Mouse (Mus musculus): Measurements from ENCODE around the gene Nkiras2.
"Not testable (repeated sequence)": the region's sequence is repeated elsewhere in the genome, so short reads cannot be mapped to it uniquely, and the experiment has no call there.

Gene Nkiras2

GRCm38 (mm10) chr11:100618761-100619484, at the start of gene Nkiras2:
Gene Nkiras2, plus strand, starts transcription at chr11:100619244.
- peak; percentile 86 for DNase-seq

DNA sequence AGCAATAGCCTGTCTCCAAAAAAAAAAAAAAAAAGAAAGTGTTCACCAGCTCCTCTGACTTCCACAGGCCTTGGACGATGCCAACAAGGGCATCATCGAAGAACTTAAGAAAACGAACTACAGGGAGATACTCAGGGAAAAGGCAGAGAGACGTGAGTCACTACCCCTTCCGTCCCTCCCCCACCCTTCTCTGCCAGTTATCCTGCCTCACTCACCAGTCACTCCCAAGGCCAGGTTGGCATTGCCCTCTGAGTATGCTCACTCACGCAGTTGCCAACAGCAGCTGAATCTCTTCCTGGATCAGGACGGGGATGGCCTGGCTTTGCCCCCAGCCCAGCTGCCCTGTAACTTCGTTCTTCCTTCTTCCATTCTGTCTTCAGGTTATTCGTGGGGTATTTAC, 49.3 kb upstream of the Nkiras2 start:
- DNase-seq, result no peak

DNA sequence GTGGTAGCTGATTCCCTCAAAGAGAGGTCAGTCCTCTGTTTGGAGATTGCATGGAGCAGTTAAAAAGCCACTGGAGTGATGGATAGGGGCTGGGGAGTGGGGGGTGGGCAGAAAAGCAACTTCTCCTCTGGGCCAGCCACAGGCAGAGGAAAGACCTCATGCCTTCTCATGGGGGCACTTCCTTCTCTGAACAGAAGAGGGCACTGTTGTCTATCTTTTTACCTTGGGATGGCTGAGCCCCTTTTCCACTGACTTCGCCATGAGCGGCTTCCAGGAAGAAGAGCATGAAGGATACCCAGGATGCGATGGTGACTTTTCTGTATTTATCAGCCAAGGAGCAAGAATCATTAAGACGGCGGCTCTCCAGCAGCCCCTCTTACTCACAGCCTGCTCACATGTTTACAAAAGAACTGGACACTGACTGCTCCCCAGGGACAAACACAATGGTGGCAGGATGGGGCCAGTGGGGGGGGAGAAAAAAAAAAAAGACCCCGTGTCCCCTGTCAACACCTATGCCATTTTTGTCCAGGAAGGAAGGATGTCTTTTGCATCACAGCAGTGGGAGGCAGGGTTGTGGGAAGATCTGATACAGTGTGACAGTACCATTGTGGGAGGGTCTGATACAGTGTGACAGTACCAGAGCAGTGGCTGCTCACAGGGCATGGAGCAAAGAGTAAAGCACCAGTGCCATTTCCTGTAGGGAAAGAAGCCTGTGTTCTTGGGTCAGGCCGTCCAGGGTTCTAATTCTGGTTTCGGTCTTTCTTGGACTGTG, 48.4 kb upstream of the Nkiras2 start:
- peak; percentile 71 for DNase-seq

GRCm38 (mm10) chr11:100571202-100571567, 47.9 kb upstream of the Nkiras2 start:
- DNase-seq, result no peak

- no peak for DNase-seq
Measured at GRCm38 (mm10) chr11:100574188-100574587, 44.9 kb upstream of the Nkiras2 start.

GRCm38 (mm10) chr11:100574708-100575483, 44.1 kb upstream of the Nkiras2 start, which contains the start of gene Cnp:
Gene Cnp, plus strand, starts transcription at chr11:100574904.
- peak; percentile 94 for DNase-seq

- DNase-seq, result no peak
Measured at GRCm38 (mm10) chr11:100575484-100575855, 43.6 kb upstream of the Nkiras2 start.

- DNase-seq, result peak; percentile 26
Measured at GRCm38 (mm10) chr11:100576256-100576655, 42.8 kb upstream of the Nkiras2 start.

- DNase-seq, result no peak
Measured at GRCm38 (mm10) chr11:100577852-100578599, 41.0 kb upstream of the Nkiras2 start.

GRCm38 (mm10) chr11:100579116-100579799, 39.8 kb upstream of the Nkiras2 start:
- DNase-seq, result no peak

DNA sequence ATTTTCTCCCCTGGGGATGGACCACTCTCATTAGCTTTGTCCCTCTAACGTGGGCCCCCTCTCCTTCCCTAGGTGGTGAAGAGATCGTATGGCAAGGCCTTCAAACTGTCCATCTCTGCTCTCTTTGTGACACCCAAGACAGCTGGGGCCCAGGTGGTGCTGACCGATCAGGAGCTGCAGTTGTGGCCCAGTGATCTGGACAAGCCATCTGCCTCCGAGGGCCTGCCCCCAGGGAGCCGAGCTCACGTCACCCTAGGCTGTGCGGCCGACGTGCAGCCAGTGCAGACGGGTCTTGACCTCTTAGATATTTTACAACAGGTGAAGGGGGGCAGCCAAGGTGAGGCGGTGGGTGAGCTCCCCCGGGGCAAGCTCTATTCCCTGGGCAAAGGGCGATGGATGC, 38.8 kb upstream of the Nkiras2 start:
- DNase-seq, result no peak

DNA sequence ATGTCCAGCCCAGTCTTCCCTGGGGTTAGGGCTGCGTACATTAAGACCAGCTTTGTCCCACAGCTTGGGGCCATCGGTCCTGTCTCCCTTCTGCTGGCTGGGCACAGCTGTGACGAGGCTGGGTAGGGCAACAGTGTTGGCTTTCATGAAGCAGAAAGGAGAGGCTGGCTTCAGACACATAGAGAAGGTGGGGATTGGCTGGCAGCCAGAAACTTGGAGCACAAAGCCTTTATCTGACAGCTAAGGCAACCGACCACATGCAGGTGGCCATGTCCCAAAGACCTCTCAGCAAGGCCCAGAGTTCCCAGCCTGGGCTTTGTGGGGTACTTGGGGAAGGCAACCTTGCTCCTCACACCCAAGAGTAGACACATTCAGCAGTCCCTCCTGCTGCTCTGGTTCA, 37.3 kb upstream of the Nkiras2 start:
- peak; percentile 56 for DNase-seq

DNA sequence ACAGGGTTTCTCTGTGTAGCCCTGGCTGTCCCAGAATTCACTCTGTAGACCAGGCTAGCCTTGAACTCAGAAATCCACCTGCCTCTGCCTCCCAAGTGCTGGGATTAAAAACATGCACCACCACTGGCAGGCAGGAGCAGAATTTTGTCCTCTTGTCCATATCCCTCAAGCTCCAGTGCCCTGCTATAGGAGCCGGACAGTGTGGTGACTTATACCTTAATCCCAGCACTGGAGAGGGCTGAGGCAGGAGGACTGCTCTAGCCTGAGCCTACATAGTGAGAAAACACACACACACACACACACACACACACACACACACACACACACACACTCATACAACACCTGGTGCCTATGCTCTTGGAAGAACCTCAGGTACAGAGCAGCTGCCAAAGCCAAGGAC, 36.6 kb upstream of the Nkiras2 start:
- not testable (repeated sequence) for DNase-seq

DNA sequence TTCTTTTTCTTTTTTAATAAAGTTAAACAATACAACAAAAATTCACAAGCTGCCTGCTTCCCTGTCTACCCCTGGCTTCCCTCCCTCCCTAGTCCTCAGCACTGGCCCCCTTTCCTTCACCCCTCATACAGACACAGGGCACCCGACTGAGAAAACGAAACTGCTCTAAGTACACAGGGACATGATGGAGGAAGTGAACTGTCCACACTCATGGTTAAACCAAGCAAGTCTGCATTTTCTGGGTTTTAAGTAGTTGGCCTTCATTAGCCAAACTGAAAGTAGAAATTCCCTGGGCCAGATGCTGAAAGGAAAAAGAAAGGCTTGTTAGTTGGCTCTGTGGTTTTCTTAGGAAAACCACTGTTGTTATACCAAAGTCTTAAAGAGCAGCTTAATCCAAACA, 36.2 kb upstream of the Nkiras2 start:
- no peak for DNase-seq

DNA sequence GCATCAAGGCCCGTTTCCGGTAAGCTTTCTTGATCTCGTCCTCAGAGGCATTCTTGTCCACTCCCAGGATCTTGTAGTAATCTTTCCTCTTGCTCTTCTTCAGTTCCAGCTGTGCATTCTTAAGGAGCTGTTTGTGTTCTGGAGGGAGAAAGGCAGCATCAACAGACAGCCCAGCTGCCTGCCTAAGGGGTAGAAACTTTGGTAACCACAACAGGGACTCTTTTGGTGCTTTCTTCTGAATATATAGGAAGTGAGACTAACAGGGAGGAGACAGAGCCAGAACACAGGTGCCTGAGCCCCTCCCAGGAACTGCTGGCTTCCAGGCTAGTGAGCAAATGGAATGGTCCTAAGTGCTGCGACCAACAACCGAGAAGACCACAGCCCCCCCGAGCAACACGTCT, 34.5 kb upstream of the Nkiras2 start:
- peak; percentile 41 for DNase-seq

- no peak for DNase-seq
Measured at GRCm38 (mm10) chr11:100585148-100585547, 33.9 kb upstream of the Nkiras2 start.

- DNase-seq, result no peak
Measured at GRCm38 (mm10) chr11:100588462-100588861, 30.6 kb upstream of the Nkiras2 start.

GRCm38 (mm10) chr11:100592346-100593046, 26.5 kb upstream of the Nkiras2 start:
- DNase-seq, result no peak

GRCm38 (mm10) chr11:100594608-100595007, 24.4 kb upstream of the Nkiras2 start:
- DNase-seq, result no peak

DNA sequence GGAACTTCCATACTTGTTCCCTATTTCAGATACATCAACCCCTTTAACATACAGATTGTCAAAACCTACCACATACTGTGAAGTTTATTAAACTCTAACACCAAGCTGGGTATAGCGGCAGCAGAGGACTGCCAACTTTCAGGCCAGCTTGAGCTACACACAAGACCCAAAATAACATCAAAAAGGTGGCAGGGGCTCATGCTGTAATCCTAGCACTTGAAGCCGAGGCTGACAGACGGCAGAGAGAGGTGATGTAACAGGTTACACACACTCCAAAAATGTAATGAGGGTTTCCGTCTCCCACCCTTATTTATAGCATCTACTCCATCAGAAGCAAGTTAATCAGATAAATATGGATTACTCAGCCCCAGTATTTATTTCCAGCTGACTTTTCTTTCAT, 23.5 kb upstream of the Nkiras2 start:
- no peak for DNase-seq

DNA sequence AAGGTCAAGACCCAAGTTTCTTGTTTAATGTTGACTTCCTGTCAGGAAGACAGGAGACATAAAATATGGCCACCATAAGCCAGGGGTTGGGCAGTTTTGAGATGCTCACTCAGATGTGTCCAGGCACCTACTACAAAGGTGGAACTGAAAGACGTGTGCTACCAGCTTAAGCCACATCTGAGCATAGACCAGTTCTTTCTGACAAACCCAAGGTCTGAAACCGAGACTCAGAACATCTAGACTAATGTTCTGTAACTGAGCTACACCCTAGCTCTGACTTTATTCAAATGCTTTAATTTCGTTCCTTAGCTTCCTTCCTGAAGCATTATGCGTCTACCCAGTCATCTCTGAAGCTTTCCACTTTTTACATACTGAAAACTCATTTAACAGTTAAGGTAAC, 21.0 kb upstream of the Nkiras2 start:
- no peak for DNase-seq

GRCm38 (mm10) chr11:100601372-100601771, 17.7 kb upstream of the Nkiras2 start:
- DNase-seq, result no peak
